Mouse (Mus musculus): ENCODE data around the gene Efna5.

GRCm38 (mm10) chr17:62788783-62789182, 92.3 kb downstream of the Efna5 start:
- no peak for TF ChIP-seq CTCF (IDR thresholded peaks at IDR 0.05; ENCODE audit: borderline replicate concordance, insufficient read depth, low read depth, low read length)
- no peak for TF ChIP-seq POLR2A (IDR thresholded peaks at IDR 0.05; ENCODE audit: borderline replicate concordance, insufficient read depth, low read length)

Data from cerebellum, adult 2 months (tissue).